Mouse (Mus musculus): ENCODE measurements around the gene Cs.

Cs gene

DNA sequence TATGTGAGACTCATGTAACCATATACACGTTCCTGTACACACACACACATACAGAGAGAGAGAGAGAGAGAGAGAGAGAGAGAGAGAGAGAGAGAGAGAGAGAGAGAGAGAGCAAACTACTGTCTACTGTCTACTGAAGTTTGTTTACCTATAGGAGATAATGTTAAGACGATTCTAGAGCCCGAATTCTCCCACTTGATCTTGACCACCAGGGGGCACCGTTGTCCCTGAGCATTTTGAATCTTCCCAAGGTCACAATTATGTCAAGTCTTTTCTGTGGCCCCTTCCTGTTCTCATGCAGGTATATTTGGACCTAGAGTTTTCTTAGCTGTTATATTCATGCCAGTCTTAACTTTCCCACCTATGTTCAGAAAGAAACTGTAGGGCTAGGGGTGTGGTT is 2.0 kb upstream of the Cs start:
- peak; percentile 94 for DNase-seq (ENCODE audit: low read depth)

DNA sequence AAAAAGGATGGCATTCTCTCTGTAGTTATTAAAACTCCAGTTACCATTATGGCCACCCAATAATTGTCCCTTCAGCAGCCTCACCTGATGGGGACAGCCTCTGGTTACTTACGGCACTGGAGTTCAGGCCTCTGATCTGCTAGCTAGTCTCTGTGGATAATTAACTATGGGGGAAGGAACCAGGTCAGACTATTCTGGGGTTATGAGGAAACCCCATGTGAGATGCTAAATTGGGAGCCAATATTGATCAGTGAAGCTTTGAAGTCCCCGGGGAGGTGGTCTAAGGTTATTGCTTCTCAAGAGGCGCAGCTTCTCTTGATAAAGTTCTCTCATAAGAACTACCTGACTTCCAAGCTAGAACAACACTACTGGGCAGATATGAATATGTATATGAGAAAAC is 1.3 kb upstream of the Cs start:
- DNase-seq (ENCODE audit: low read depth) = peak; percentile 28

DNA sequence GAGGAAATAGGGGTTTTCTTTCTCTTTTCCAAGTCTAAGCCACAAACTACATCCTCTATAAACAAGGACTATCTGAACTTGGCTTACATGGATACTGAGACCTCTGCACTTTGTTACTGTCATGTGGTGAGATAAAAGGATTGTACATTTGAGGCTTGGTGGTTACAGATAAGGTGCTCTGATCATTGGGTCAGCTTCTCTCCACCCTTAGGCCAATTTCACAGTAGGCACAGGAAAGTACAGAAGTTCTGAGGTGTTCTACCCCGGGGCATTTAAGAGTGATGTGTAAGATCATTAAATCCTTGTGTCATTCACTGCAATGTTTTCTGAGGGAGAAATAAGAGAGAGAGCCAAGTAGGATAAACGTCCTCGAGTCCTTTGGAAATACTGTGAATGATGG is 937 bp upstream of the Cs start:
- no peak for DNase-seq (ENCODE audit: low read depth)

DNA sequence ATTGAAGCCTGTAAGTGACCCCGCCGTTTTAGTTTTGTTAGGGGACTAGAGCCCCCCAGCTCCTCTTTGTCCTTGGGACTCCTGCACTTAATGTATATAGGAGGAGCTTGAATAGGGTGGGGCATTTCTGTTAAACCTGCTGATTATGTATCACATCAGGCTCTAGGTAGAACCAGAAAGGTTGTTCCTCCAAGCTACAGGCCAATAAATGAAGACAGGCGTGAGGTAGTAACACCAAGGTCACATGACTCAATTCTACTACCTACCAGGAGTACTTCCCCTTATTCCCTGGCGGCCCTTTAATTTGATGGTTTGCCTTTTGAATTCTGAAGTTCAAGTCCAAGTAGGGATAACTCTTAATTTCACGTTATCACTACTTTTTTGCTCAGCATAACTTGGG is 881 bp downstream of the Cs start:
- peak; percentile 51 for DNase-seq (ENCODE audit: low read depth)

DNA sequence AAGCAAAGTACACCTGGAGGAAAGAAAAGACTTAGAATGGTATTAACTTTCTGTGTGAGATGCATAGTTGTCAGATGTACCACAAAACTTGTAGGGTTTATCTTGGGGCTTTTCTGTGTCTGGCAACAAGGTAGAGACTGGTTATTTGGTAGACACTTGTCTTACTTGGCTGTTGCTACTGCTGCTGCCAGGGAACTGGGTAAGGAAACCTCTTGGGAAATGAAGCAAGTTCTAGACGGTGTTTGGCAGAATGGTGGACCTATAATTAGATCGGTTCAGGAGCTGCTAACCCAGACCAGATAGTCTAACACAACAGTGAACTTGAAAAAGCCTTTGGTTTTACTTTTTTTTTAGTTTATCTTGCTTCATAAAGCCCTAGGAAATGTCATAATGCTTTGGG is 1.4 kb downstream of the Cs start:
- no peak for DNase-seq (ENCODE audit: low read depth)

DNA sequence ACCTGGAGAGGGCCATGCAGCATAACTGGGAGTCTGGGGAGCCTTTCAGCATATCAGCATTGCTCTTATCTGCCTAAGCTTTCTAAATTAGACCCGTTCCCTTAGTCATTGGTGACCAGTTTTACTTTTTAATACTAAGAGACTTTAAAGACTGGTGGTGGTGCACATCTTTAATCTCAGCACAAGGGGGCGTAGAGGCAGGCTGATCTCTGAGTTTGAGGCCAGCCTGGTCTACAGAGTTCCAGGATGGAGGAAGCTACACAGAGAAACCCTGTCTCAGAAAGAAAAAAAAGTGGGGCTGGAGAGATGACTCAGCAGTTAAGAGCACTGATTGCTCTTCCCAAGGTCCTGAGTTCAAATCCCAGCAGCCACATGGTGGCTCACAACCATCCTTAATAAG is 2.7 kb downstream of the Cs start:
- DNase-seq (ENCODE audit: low read depth) = peak; percentile 54

DNA sequence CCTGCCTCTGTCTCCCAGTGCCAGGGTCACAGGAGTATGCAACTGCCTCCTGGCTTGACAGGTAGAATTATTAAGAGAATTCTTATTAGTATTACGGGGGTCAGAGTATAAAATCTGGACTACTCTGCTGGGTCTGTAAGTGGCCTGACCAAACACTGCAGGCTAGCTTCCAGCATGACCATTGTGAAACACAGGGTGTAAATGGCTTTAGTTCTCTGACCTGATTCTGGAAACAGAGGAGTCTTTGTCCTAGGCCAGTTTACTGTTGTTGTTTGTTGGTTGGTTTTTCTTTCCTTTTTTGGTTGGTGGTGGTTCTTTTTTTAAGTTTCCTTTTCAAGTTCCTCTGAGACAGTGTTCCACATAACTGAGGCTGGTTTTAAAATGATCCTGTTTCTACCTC is 5.9 kb downstream of the Cs start:
- DNase-seq (ENCODE audit: low read depth) = peak; percentile 34

DNA sequence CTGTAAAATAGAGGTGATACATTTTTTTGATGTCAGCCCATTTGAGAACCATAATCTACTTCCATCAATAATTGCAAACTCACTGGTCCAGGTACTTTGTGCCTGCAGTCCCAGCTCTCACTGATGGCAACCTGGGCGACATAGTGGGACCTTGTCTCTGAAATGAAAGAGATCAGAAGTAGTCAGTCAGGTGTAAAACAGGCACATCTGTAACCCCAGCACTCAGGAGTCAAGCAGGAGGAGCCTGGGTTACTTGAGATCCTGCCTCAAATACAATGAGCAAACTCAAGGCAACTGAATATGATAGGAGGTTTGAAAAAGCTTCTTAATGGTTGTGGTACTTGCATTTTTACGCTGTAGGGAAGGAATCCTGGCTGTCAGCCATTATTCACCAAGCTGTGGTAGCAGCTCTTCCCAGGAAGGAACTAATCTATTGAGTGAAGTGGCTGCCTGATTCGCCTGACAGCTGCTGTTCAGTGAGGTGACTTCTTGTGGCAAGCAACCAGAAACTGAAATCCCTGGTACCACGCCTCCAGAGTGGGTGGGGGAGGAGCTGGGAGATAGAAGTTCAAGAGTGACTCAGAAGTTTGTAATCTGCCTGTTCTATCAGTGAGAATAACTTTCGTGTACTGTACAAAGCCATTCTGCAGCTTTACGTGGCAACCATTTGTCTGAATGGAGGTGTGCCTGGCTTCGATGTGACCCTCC is 7.2 kb downstream of the Cs start:
- peak; percentile 96 for DNase-seq (ENCODE audit: low read depth)

DNA sequence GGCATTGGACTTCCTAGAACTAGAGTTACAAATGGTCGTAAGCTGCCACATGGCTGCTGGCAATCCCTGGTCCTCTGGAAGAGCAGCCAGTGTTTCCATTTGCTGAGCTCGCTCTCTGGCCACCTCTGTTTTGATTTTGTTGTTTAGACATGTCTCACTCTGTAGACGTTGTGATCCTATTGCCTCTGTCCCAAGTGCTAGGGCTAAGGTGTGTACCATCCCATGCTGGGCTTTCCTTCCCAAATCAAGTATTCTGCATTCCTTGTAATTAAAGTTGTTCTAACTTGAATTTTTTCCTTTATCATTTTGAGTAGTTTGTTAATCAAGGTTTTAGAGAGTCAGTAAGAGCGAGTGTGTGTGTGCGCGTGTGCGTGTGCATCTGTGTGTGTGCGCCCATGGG is 10.0 kb downstream of the Cs start:
- no peak for DNase-seq (ENCODE audit: low read depth)

DNA sequence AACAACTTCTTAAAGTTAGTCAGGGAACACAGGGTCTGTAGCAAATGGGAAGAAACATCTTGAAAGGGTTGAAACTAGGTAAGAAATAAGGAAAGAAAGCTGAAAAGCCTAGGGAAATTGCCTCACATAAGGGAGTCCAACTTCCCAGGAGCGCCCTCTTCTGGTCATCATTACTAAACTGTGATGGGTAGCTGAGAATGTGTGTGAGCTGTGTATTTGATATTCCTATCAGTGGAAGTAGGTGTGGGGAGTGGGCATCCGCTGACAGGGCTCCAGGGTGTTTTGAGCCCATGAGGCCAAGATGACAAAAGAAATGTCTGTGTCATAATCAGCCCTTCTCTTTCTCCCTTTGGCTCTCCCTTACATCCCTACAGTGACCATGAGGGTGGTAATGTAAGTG is 21.3 kb downstream of the Cs start:
- DNase-seq (ENCODE audit: low read depth) = peak; percentile 85

DNA sequence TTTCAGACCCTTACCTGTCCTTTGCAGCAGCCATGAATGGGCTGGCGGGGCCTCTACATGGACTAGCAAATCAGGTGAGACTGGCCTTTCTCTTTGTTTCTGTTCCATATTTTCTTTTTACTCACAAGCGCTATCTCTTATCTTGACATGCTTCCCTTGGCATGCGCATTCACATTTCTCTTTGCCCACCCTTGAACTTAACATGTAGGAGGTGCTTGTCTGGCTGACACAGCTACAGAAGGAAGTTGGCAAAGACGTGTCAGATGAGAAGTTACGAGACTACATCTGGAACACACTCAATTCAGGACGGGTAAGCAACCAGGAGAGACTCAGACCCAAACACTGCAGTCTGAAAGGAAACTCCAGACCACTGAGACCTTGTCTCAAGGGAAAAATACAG is 21.7 kb downstream of the Cs start:
- no peak for DNase-seq (ENCODE audit: low read depth)

DNA sequence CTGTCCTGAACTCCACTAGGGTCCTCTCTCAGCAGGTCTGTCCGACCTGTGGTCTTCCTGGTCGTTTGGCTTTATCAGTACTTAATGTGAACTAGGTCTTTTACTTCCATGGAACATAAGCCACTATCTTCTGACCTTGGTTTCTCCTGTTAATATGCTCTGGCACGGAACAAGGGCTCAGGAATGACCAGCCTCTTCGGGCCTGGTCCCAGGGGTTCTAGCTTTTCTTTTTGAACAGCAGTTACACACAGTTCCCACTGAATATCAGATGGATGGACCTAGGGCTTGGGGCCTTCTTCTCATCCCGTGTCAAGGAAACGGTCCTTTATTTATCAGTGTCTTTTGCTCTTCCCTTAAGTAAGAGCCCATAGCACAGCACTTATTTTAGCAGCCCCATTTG is 24.3 kb downstream of the Cs start:
- no peak for DNase-seq (ENCODE audit: low read depth)

DNA sequence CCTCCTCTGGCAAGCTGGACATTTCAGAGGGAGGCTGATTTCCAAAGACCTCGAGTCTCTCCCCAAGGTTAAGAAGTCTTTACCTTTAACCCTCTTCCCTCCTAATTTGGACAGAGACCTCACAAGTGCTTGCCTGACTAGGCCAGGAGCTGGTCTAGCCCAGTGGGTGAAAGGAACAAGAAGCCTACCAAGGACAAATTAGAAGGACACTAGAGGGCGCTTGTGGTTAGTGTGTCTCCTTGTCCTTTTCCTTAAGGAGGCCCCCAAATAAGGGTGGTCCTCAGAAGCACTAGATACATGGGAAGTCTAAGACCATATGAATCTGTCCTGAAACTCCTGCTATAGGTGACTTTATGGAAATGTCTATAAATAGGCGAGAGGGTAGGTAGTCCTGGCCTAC is 25.0 kb downstream of the Cs start:
- DNase-seq (ENCODE audit: low read depth) = peak; percentile 61

DNA sequence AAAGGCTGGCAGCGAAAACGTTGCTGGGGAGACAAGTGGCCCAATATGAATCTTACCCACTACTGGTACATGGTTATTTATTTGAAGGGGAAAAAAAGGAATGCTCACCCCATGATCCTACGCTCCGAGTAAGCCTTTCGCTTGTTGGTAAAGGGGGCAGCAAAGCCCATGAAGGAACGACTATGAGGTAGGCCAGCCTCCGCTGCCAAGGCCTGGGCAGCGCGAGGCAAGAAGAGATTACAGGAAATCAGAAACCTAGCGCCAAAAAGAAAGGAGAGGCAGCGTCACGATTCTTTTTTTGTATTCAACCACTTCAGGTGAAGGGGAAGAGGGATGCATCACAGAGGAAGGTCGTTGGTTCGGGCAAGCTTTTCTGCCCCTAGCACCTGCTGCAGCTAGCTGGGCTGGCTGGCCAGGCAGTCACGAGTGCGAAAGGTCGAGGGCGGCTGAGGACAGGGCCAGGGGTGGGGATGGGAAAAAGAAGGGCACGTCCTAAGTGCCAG is 30.4 kb downstream of the Cs start:
- DNase-seq (ENCODE audit: low read depth) = peak; percentile 60

DNA sequence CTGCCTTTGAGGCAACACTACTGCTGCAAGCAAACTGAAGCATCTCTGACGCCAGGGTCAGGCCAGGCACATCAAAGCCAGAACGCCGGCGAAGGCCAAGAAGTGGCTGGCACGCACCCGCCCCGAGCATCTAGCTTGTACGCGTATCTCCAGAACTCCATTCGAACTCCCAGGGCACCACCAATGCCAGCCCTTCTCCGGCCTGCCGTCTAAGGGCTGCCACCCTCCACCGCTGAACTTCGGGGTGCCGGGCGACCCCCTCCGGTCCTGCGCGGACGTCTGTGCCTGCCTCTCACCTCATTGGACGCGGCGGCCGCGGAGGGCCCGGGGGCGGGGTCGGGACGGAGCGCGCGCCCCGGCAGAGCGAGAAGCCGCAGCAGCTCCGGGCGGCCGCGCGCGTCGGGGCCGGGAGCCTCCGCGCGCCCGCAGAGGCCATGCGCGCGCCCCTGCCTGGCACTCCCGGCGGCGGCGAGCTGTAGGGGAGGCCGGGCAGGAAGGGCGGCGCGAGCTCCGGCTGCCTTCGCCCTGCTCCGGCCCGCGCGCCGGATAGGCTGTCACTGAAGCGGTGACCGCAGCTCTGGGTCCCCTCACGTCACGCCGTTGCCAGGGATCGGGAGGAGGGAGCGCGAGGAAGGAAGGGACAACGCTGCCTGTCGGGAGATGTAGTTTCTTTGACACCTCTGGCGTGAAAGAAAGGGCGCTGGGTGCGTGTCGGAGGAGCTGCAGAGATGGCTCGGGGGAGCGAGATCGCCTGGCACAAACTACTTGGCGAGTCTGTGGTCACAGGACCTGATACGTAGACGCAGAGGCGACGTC is 31.1 kb downstream of the Cs start, which contains the start of gene Coq10a:
Coq10a (minus strand) TSS at position 596 of the 816 bp plus-strand sequence.
- DNase-seq (ENCODE audit: low read depth) = peak; percentile 94

DNA sequence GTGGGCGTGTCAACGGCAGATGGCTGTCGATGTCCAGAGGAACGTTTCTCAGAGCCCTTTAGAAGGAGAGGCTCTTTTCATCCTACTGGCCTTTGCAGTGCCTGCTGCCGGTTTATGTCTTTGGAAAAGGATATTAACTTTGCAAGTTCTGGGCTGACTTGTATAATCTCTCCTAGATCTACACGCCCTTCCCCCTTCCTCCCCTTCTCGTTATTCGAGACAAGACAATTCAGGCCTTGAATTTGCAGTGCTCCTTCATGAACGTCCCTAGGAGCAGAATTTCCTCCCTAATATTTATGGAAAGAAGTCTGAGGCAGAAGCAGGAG is 31.6 kb downstream of the Cs start:
- DNase-seq (ENCODE audit: low read depth) = no peak

DNA sequence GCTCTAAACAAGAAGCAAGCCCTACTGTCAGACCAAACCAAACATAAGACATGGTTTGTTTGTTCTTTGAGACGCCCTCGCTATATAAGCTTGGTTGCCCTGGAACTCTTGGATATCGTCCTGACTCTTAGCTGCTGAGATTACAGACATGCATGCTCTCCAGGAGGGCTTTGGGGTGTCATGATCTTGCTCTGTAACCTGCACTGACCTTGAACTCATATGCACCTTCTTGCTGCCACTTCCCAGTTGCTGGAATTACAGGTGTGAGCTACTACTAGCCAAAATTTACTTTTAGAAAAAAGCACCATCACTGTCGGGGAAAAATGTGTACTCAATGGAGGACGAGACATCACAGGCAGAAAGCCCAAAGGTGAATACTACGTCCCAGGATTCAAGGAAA is 32.1 kb downstream of the Cs start:
- no peak for DNase-seq (ENCODE audit: low read depth)

DNA sequence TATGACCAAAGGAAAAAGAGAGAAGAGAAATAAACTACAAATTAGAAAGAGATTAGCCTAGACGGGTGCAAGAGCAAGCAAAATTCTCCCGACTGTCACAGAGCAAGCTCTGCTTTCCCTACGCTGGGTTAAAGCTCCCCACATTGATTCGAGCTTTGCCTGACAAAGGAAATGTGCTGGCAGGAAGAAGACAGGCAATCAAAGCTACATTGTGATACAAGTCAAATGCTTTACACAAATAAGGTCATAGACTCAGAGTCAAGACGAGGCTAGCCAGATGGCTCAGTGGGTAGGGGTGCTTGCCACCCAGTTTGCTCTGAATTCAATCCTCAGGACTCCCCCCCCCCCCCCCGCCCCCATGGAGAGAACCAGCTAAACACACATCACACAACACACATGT is 32.5 kb downstream of the Cs start:
- DNase-seq (ENCODE audit: low read depth) = no peak

DNA sequence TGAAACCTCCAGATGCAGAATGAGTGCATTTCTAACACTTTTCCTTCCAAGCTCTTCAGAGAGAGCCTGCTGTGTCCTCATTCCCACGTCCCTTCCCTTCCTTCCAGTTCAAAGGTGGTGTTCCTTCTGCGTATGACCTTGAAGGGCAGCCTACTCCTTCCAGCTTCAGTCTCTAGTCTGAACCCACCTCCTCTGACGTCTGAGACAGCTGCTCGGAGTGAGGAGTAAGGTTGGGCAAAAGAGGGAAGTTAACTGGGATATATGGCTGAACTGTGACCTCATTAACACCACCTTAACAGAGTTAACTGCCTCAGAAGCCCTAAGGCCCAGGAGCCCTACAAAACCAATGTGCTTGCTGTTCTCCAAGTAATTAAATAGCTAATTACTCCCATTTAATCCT is 33.1 kb downstream of the Cs start:
- no peak for DNase-seq (ENCODE audit: low read depth)

DNA sequence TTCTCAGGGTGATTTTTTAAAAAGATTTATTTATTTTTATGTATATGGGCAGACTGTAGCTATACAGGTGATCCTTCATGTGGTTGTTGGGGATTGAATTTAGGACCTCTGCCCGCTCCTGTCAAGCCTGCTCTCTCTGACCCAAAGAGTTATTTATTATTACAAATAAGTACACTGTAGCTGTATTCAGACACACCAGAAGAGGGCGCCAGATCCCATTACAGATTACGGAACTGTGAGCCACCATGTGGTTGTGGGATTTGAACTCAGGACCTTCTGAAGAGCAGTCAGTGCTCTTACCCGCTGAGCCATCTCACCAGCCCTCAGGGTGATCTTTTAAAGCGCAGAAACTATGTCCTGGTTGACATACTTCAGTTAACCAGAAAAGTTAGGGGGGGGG is 34.6 kb downstream of the Cs start:
- DNase-seq (ENCODE audit: low read depth) = no peak

DNA sequence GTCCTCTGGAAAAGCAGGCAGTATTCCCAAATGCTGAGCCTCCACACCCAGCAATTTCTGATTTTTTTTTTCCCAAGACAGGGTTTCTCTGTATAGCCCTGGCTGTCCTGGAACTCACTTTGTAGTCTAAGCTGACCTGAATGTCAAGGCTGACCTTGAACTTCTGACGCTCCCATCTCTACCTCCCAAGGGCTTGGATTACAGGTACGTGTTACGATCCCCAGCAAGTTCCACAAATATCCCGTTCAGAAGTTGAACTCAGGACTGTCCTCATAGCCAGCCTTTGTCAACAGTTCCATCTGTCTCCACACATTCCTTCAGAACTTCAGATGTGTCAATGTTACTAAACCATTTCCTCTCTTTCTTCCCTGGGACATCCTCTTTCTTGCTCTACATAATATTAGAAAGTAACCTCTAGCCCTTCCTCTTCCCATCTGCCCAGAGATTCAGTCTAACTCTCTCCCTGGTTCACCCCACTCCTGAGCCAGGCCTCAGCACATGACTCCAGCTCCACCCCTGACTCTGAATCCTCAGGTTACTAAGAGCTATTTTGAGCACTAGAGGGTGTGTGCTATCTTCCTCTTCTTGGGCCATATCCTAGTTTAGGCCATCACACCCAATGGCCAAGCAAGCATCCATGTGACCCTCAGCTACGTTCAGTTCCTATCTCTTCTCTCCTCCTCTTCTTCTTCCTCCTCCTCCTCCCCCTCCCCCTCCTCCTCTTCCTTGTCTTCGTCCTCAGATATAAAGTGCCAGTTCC is 35.6 kb downstream of the Cs start:
- no peak for DNase-seq (ENCODE audit: low read depth)

DNA sequence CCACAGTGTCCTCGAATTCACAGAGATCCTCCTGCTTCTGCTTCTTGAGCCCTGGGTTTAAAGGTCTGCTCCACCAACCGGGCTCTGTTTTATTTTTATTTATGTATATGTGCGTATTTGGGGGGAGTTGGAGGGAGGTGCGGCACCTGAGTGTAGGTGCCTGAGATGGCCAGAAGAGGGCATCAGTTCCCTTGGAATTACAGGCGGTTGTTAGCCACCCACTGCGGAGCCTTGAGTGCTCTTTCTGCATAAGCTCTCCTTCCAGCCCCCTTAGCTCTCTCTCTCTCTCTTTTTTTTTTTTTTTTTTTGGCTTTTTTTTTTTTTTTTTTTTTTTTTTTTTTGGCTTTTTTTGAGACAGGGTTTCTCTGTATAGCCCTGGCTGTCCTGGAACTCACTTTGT is 36.9 kb downstream of the Cs start:
- DNase-seq (ENCODE audit: low read depth) = peak; percentile 53

DNA sequence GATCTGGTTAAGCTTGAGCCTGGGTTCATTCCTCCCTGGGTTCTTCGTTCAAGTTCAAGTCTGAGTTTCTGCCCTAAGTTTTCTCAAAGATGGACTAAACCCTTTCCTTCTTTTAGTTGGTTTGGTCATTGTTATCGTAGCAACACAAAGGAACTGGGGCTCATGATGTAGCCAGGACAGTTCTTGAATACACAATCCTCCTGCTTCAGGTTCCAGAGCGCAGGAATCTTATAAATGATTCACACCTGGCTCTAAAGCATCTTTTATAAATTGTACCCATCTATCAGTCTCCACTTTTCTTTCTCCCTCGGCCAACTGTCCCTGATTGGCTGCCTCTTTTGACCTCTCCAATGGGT is 38.5 kb downstream of the Cs start:
- DNase-seq (ENCODE audit: low read depth) = no peak

All from induced T-regulatory cell, adult 2 months (primary cell).